Mouse (Mus musculus) lung, postnatal 0 days (tissue): ENCODE measurements around the gene Phyhd1. TPM values are rescaled to one million over a fixed set of nuclear protein-coding genes. Genes with fewer than 3 reads are reported as not detected.

Experiments
- ATAC-seq: fragments of 200-750 bp; cut with Nextera tagmentation; 2 replicates; pipeline ENCODE4 v1.8.0; 2017; ENCODE audit warnings: moderate library complexity
- DNase-seq: peaks from one replicate; pipeline ENCODE4 v3.0.0-alpha.2; 2016; ENCODE audit warnings: low spot score
- H3K27ac ChIP-seq: fragments of 300-500 bp; sonication (generic); 2 replicates; pipeline ENCODE4 v1.5.1; 2014; ENCODE audit warnings: antibody characterized with exemption, mild to moderate bottlenecking, low read length, mixed read lengths
- H3K27me3 ChIP-seq: fragments of 300-500 bp; sonication (generic); replicated peaks from 2 replicates; pipeline ENCODE4 v1.6.1; 2014; ENCODE audit warnings: low read length, mixed read lengths; ENCODE audit not compliant: insufficient read depth
- H3K36me3 ChIP-seq: fragments of 300-500 bp; sonication (generic); 2 replicates; pipeline ENCODE4 v1.6.1; 2014; ENCODE audit warnings: low read length, mixed read lengths; ENCODE audit not compliant: insufficient read depth
- H3K4me1 ChIP-seq: fragments of 300-500 bp; sonication (generic); 2 replicates; pipeline ENCODE4 v1.6.1; 2014; ENCODE audit warnings: antibody characterized with exemption, low read depth, low read length, mixed read lengths; ENCODE audit not compliant: insufficient read depth
- H3K4me2 ChIP-seq: fragments of 300-500 bp; sonication (generic); replicated peaks from 2 replicates; pipeline ENCODE4 v1.6.1; 2014; ENCODE audit warnings: low read depth, mild to moderate bottlenecking, low read length, moderate library complexity, mixed read lengths
- H3K4me3 ChIP-seq: fragments of 300-500 bp; sonication (generic); 2 replicates; pipeline ENCODE4 v1.5.1; 2014; ENCODE audit warnings: low read depth, low read length
- H3K9ac ChIP-seq: fragments of 300-500 bp; sonication (generic); replicated peaks from 2 replicates; pipeline ENCODE4 v1.6.1; 2014; ENCODE audit warnings: low read depth, mild to moderate bottlenecking
- H3K9me3 ChIP-seq: fragments of 300-500 bp; sonication (generic); 2 replicates; pipeline ENCODE4 v1.6.1; 2016; ENCODE audit warnings: low read length, mixed read lengths
- CTCF ChIP-seq: IDR thresholded peaks from 2 replicates; pipeline ENCODE4 v1.5.1; 2016; ENCODE audit warnings: antibody characterized with exemption, mild to moderate bottlenecking
- EP300 ChIP-seq: IDR thresholded peaks from 2 replicates; pipeline ENCODE4 v1.6.1; 2016; ENCODE audit warnings: antibody characterized with exemption, mild to moderate bottlenecking, control low read depth
- WGBS: fragments of 180-500 bp; shearing (Covaris S2); extraction: QIAGEN DNeasy Blood & Tissue Kit; methylation state at CpG from one replicate; pipeline ENCODE4 v1.1.7; 2014; 5-methylcytosine and 5-hydroxymethylcytosine counted together
- polyA plus RNA-seq: library from polyadenylated mRNA; unstranded; fragments of >200 nt; fragmentation: Nextera tagmentation; extraction: Ambion mirVana; gene quantifications from 2 replicates; pipeline ENCODE4 v1.2.1, GENCODE M21; 2015

Phyhd1 gene
- polyA plus RNA-seq, 1 experiment from 2014 or later, result 9.5 TPM

DNA sequence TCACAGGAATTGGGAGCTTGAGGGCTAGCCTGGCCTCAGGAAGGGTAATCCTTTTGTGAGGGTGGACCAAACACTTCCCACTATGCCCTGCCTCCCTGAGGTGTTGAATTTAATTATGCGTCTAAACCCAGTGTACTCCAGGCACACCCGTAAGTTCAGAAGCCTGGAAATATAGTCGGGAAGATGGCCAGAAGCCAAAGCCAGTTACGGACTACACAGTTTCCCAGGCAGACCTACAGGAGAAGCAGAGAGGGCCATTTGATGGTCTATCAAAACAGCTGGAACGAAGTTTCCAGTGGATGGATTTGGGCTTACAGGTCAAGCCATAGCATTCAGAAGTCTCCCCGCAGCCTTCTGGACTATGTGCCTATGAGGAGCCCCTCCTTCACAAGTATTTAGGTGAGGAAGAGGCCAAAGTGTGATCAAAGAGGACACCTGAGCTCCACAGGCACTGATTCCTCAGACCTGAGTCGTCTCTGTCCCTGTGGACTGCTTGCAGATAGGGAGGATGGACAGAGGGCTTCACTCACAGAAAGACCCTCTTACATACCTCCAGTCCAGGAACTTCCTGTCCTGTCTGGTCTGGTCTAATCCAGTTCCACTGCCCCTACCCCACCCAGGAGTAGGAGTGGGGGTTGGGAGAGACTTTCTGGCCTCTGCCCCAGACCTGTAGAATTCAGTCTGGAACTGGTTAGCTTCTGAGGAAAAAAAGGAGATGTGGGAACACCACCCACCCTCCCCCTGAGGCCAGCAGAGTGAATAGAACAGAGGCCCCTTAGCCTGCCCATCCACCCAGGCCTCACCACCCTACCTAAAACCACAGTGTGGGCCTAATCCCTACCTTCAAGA is 1.1 kb upstream of the Phyhd1 start:
- 58% methylated on average over 7 of the region's 7 CpGs for WGBS
- Histone ChIP-seq H3K9ac (no peak overlapping the region; the same call in 1 of the 2 replicates), H3K27me3 (no peaks in the 10 kb centered on the region), H3K9me3 (no peaks in the 10 kb centered on the region), H3K4me1 (peaks cover 27% of the 10 kb centered on the region), H3K27ac (peak overlapping the region; percentile 92), H3K36me3 (peaks cover 25% of the 10 kb centered on the region), H3K4me2 (no peak overlapping the region), H3K4me3 (no peak overlapping the region)
- DNase-seq (no peak), ATAC-seq (no peak)
- TF ChIP-seq EP300, result no peak
- no peak for TF ChIP-seq CTCF

DNA sequence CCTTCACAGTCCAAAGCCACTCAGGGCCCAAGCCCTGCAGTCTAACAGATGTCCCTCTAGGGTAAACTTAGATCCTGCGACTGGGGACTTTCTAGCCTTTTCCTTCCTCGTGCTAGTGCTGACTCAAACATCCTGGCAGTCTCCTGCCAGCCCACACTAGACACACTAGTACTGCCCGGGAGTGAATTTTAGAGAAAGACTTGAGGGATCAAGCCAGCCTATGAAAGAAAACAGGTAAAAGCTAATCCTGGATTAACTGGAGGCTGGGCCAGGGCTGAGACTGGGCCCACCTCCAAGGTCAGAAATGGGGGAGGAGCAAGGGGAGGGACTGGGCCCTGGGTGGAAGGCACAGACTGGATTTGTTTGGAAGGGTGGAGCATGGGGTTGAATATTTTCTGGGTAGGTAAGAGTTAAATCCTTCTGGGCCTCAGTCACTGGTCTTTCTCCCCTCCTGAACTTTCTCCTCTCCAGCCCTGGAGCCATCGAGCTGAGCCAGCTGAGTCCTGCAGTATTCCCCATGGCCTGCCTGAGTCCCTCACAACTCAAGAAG is 464 bp downstream of the Phyhd1 start:
- WGBS, result 7% methylated on average over 4 of the region's 4 CpGs
- DNase-seq, result peak; percentile 82
- H3K4me3 ChIP-seq, result no peak overlapping the region

GRCm38 (mm10) chr2:30267466-30267865 is 1.5 kb downstream of the Phyhd1 start:
- Histone ChIP-seq H3K27ac (peak overlapping the region; percentile 92), H3K27me3 (no peaks in the 10 kb centered on the region), H3K4me1 (peaks cover 29% of the 10 kb centered on the region), H3K36me3 (peaks cover 18% of the 10 kb centered on the region; the same call in 1 of the 2 replicates), H3K4me3 (no peak overlapping the region), H3K9ac (no peak overlapping the region), H3K9me3 (no peaks in the 10 kb centered on the region), H3K4me2 (no peak overlapping the region)
- no peak for TF ChIP-seq EP300
- no peak for TF ChIP-seq CTCF
- DNase-seq (no peak), ATAC-seq (no peak)
- WGBS, result 93% methylated on average over 2 of the region's 2 CpGs

More for the DNA sequence above, 464 bp downstream of the Phyhd1 start:
- peak overlapping the region; percentile 15; the same call in 1 of the 2 replicates for H3K4me2 ChIP-seq
- peaks cover 29% of the 10 kb centered on the region for H3K4me1 ChIP-seq
- H3K36me3 ChIP-seq, result peaks cover 25% of the 10 kb centered on the region
- peak overlapping the region; percentile 92 for H3K27ac ChIP-seq
- peak; percentile 54 for ATAC-seq
- TF ChIP-seq CTCF, result no peak
- TF ChIP-seq EP300, result no peak
- H3K9me3 ChIP-seq, result no peaks in the 10 kb centered on the region
- peak overlapping the region; percentile 6; the same call in 1 of the 2 replicates for H3K9ac ChIP-seq
- no peaks in the 10 kb centered on the region for H3K27me3 ChIP-seq

- no peaks in the 10 kb centered on the region for H3K27me3 ChIP-seq
- TF ChIP-seq EP300, result no peak
- TF ChIP-seq CTCF, result no peak
- DNase-seq (no peak), ATAC-seq (no peak)
- H3K9me3 ChIP-seq, result no peaks in the 10 kb centered on the region
- H3K36me3 ChIP-seq, result peaks cover 17% of the 10 kb centered on the region; the same call in 1 of the 2 replicates
- 50% methylated on average over 4 of the region's 4 CpGs for WGBS
- no peak overlapping the region for H3K4me2 ChIP-seq
- H3K27ac ChIP-seq, result no peak overlapping the region
- peaks cover 29% of the 10 kb centered on the region for H3K4me1 ChIP-seq
- no peak overlapping the region for H3K9ac ChIP-seq
- H3K4me3 ChIP-seq, result no peak overlapping the region
Measured at GRCm38 (mm10) chr2:30268371-30268770, 2.4 kb downstream of the Phyhd1 start.

DNA sequence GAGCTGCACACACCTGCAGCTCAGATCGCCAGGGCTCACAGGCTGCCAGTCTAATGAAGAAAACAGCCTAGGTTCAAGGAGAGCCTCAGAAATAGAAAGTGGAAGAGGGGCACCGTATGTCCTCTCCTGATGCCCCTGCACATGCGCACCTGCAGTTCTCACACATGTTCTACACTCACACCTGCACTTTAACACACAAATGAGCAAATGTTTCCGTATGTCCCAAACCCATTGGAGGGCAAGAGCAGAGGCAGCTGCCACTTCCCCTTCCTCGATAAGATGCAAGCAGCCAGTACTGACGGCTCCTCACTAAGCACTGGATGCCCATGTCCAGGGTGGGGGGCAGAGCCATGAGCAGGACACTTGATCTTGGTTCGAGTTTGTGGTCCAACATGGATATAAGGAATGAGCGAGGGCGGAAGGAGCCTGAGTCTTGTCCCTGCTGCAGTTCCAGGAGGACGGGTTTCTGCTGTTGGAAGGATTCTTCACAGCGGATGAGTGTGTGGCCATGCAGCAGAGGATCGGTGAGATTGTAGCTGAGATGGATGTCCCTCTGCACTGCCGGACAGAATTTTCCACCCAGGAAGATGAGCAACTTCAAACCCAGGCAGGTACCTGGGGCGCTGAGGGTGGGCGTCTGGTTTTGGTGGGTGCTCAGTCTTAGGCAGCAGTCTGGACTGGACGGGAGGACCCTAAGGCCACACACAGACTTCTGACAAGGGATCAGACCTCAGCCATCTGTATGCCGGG is 3.4 kb downstream of the Phyhd1 start:
- H3K4me3 ChIP-seq, result no peak overlapping the region
- H3K9me3 ChIP-seq, result no peaks in the 10 kb centered on the region
- H3K9ac ChIP-seq, result no peak overlapping the region
- DNase-seq (no peak), ATAC-seq (no peak)
- no peak for TF ChIP-seq CTCF
- TF ChIP-seq EP300, result no peak
- peak overlapping the region; percentile 62 for H3K27ac ChIP-seq
- no peak overlapping the region for H3K4me2 ChIP-seq
- peaks cover 29% of the 10 kb centered on the region for H3K4me1 ChIP-seq
- no peaks in the 10 kb centered on the region for H3K27me3 ChIP-seq
- WGBS, result 82% methylated on average over 17 of the region's 17 CpGs
- peaks cover 7% of the 10 kb centered on the region; the same call in 1 of the 2 replicates for H3K36me3 ChIP-seq

DNA sequence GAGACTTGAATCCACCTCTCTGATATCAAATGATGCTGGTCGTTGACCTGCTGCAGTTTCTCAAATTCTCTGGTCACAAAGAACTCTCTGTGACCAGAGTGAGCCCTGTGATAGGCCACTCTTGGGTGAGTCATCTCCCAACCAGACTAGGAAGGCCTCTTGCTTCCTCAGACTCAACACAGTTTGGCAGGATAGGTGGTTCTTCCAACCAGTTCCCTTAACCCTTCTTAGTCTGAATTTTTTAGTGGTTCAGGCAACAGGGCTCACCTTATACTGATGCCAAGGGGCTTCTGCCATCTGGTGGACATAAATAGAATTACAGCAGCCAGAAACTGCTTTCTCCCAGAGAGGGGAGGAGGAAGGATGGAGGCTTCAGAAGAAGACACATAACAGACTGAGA is 4.1 kb downstream of the Phyhd1 start:
- H3K9ac ChIP-seq, result no peak overlapping the region

More for the DNA sequence above, 4.1 kb downstream of the Phyhd1 start:
- DNase-seq (peak; percentile 98), ATAC-seq (peak; percentile 84)
- H3K27ac ChIP-seq, result peak overlapping the region; percentile 62; the same call in 1 of the 2 replicates
- WGBS, result 0% methylated on average over 1 of the region's 1 CpGs
- 0 out of 2 replicates have a peak, but pooled peaks cover under 1% of the 10 kb centered on the region for H3K36me3 ChIP-seq
- H3K27me3 ChIP-seq, result no peaks in the 10 kb centered on the region
- H3K4me1 ChIP-seq, result peaks cover 23% of the 10 kb centered on the region
- no peaks in the 10 kb centered on the region for H3K9me3 ChIP-seq
- no peak overlapping the region for H3K4me2 ChIP-seq
- no peak overlapping the region for H3K4me3 ChIP-seq
- peak; percentile 95 for TF ChIP-seq CTCF
- TF ChIP-seq EP300, result peak; percentile 78
